Mouse (Mus musculus) MEL-GATA-1-ER (cell line): ENCODE measurements at regions not wholly inside any gene's neighbourhood (a gene's known extent, or its start where the extent isn't known, plus 50 kb on each side); places are given as distances from the start of the nearest gene placed in this dataset.

Experiments used
- DNase-seq: peaks from one replicate; pipeline ENCODE4 v3.0.0-alpha.2; 2012; ENCODE audit warnings: low read depth; ENCODE audit errors: extremely low read depth

- DNase-seq = no peak
Measured at GRCm38 (mm10) chr14:46706462-46706861, 53.9 kb upstream of the Cdkn3 start.

- DNase-seq = no peak
Measured at GRCm38 (mm10) chr14:46704316-46704751, 56.0 kb upstream of the Cdkn3 start.

GRCm38 (mm10) chr14:46702669-46703435 is 57.5 kb upstream of the Cdkn3 start:
- no peak for DNase-seq

- no peak for DNase-seq
Measured at GRCm38 (mm10) chr14:46692571-46692970, 67.8 kb upstream of the Cdkn3 start.

- DNase-seq = no peak
Measured at GRCm38 (mm10) chr14:46692067-46692466, 68.3 kb upstream of the Cdkn3 start.

GRCm38 (mm10) chr14:46682728-46683127 is 77.6 kb upstream of the Cdkn3 start:
- DNase-seq = no peak

- peak; percentile 35 for DNase-seq
Measured at GRCm38 (mm10) chr14:46678935-46679334, 81.4 kb upstream of the Cdkn3 start.

GRCm38 (mm10) chr14:46671482-46672225 is 88.7 kb upstream of the Cdkn3 start:
- no peak for DNase-seq

GRCm38 (mm10) chr14:46671062-46671461 is 89.3 kb upstream of the Cdkn3 start:
- peak; percentile 38 for DNase-seq

GRCm38 (mm10) chr14:46670221-46671046 is 89.9 kb upstream of the Cdkn3 start:
- peak; percentile 79 for DNase-seq

- peak; percentile 50 for DNase-seq
Measured at GRCm38 (mm10) chr14:46668275-46668674, 92.1 kb upstream of the Cdkn3 start.

GRCm38 (mm10) chr14:46664305-46664704 is 96.0 kb upstream of the Cdkn3 start:
- no peak for DNase-seq

- no peak for DNase-seq
Measured at GRCm38 (mm10) chr14:46663529-46663928, 96.8 kb upstream of the Cdkn3 start.

- no peak for DNase-seq
Measured at GRCm38 (mm10) chr14:46661792-46662545, 98.4 kb upstream of the Cdkn3 start.

GRCm38 (mm10) chr14:46661118-46661791 is 99.1 kb upstream of the Cdkn3 start:
- no peak for DNase-seq

- no peak for DNase-seq
Measured at GRCm38 (mm10) chr14:46659365-46659764, 101.0 kb upstream of the Cdkn3 start.

- no peak for DNase-seq
Measured at GRCm38 (mm10) chr14:46656249-46656648, 104.1 kb upstream of the Cdkn3 start.

GRCm38 (mm10) chr14:46647319-46647974 is 112.9 kb upstream of the Cdkn3 start:
- no peak for DNase-seq

GRCm38 (mm10) chr14:46646673-46647318 is 113.5 kb upstream of the Cdkn3 start:
- DNase-seq = no peak
